Mouse (Mus musculus): ENCODE measurements at regions not wholly inside any gene's neighbourhood (a gene's known extent, or its start where the extent isn't known, plus 50 kb on each side); places are given as distances from the start of the nearest gene placed in this dataset.
A peak's percentile ranks its signal among the peaks of the same experiment; 100 is the strongest.

GRCm38 (mm10) chr12:58504283-58504682 lies 235.2 kb upstream of the Clec14a start:
- DNase-seq (ENCODE audit: low spot score in 2 of 2), result no peak
- intact Hi-C loops (cut with DNase I), result no loop called here

- intact Hi-C loops (cut with DNase I), result no loop called here
- DNase-seq (ENCODE audit: low spot score in 2 of 2), result no peak
These were observed 205.1 kb upstream of the Clec14a start for GRCm38 (mm10) chr12:58474181-58474580.

- DNase-seq (ENCODE audit: low spot score in 2 of 2), result no peak
- intact Hi-C loops (cut with DNase I), result no loop called here
These were observed 204.4 kb upstream of the Clec14a start for GRCm38 (mm10) chr12:58473511-58473910.

- no peak for DNase-seq (ENCODE audit: low spot score in 2 of 2)
- intact Hi-C loops (cut with DNase I), result no loop called here
These were observed 191.4 kb upstream of the Clec14a start for GRCm38 (mm10) chr12:58460465-58460864.

GRCm38 (mm10) chr12:58454828-58455227 lies 185.7 kb upstream of the Clec14a start:
- DNase-seq (ENCODE audit: low spot score in 2 of 2), result no peak
- intact Hi-C loops (cut with DNase I), result no loop called here

- no peak for DNase-seq (ENCODE audit: low spot score in 2 of 2)
- intact Hi-C loops (cut with DNase I), result no loop called here
These were observed 173.9 kb upstream of the Clec14a start for GRCm38 (mm10) chr12:58443007-58443406.

GRCm38 (mm10) chr12:58441962-58442361 lies 172.9 kb upstream of the Clec14a start:
- intact Hi-C loops (cut with DNase I), result no loop called here
- no peak for DNase-seq (ENCODE audit: low spot score in 2 of 2)

GRCm38 (mm10) chr12:58440666-58441065 lies 171.6 kb upstream of the Clec14a start:
- DNase-seq (ENCODE audit: low spot score in 2 of 2), result no peak
- intact Hi-C loops (cut with DNase I), result no loop called here

GRCm38 (mm10) chr12:58437031-58437430 lies 167.9 kb upstream of the Clec14a start:
- DNase-seq (ENCODE audit: low spot score in 2 of 2), result peak in 1 of 2 experiments; percentile 15
- intact Hi-C loops (cut with DNase I), result no loop called here

- no peak for DNase-seq (ENCODE audit: low spot score in 2 of 2)
- intact Hi-C loops (cut with DNase I), result no loop called here
These were observed 165.4 kb upstream of the Clec14a start for GRCm38 (mm10) chr12:58434504-58434903.

GRCm38 (mm10) chr12:58429929-58430328 lies 160.8 kb upstream of the Clec14a start:
- peak in 1 of 2 experiments; percentile 26 for DNase-seq (ENCODE audit: low spot score in 2 of 2)
- intact Hi-C loops (cut with DNase I), result no loop called here

GRCm38 (mm10) chr12:58426758-58427157 lies 157.7 kb upstream of the Clec14a start:
- no peak for DNase-seq (ENCODE audit: low spot score in 2 of 2)
- intact Hi-C loops (cut with DNase I), result no loop called here

- DNase-seq (ENCODE audit: low spot score in 2 of 2), result no peak
- intact Hi-C loops (cut with DNase I), result no loop called here
These were observed 156.9 kb upstream of the Clec14a start for GRCm38 (mm10) chr12:58425961-58426360.

GRCm38 (mm10) chr12:58423581-58423980 lies 154.5 kb upstream of the Clec14a start:
- no peak for DNase-seq (ENCODE audit: low spot score in 2 of 2)
- intact Hi-C loops (cut with DNase I), result no loop called here

GRCm38 (mm10) chr12:58401904-58402303 lies 132.8 kb upstream of the Clec14a start:
- intact Hi-C loops (cut with DNase I), result no loop called here
- DNase-seq (ENCODE audit: low spot score in 2 of 2), result no peak

- intact Hi-C loops (cut with DNase I), result no loop called here
- no peak for DNase-seq (ENCODE audit: low spot score in 2 of 2)
These were observed 91.2 kb upstream of the Clec14a start for GRCm38 (mm10) chr12:58360258-58360657.

- DNase-seq (ENCODE audit: low spot score in 2 of 2), result no peak
- intact Hi-C loops (cut with DNase I), result no loop called here
These were observed 65.1 kb upstream of the Clec14a start for GRCm38 (mm10) chr12:58334163-58334562.

- intact Hi-C loops (cut with DNase I), result no loop called here
- no peak for DNase-seq (ENCODE audit: low spot score in 2 of 2)
These were observed 60.8 kb upstream of the Clec14a start for GRCm38 (mm10) chr12:58329913-58330312.

GRCm38 (mm10) chr12:58323953-58324352 lies 54.9 kb upstream of the Clec14a start:
- DNase-seq (ENCODE audit: low spot score in 2 of 2), result no peak
- intact Hi-C loops (cut with DNase I), result no loop called here
